Mouse (Mus musculus) heart, postnatal 36 days (tissue): ENCODE results near the gene Asf1b. TPM values are rescaled to one million over a fixed set of nuclear protein-coding genes. Genes with fewer than 3 reads are reported as not detected.

Experiments used
- DNase-seq, 2 experiments: peaks; one replicate each; pipeline ENCODE4 v3.0.0; 2021 to 2022
- intact Hi-C: fragments of 180-260 bp; cut with DNase I; formaldehyde crosslinking; loops from one replicate; pipeline ENCODE4 v1.15.1; 2025
- microRNA-seq, 2 experiments: library from miRNA; unstranded; fragments of <30 nt; microRNA quantifications; one replicate each; pipeline ENCODE4 v1.2.0; 2021; ENCODE audit warnings: borderline number of aligned reads in 2 of 2
- total RNA-seq, 2 experiments: library from RNA; stranded (reverse); gene quantifications; 2 replicates each; pipeline ENCODE4 v1.2.3; 2021

The Asf1b gene
- total RNA-seq, 2 experiments from 2014 or later = 1.2 to 2.4 TPM

DNA sequence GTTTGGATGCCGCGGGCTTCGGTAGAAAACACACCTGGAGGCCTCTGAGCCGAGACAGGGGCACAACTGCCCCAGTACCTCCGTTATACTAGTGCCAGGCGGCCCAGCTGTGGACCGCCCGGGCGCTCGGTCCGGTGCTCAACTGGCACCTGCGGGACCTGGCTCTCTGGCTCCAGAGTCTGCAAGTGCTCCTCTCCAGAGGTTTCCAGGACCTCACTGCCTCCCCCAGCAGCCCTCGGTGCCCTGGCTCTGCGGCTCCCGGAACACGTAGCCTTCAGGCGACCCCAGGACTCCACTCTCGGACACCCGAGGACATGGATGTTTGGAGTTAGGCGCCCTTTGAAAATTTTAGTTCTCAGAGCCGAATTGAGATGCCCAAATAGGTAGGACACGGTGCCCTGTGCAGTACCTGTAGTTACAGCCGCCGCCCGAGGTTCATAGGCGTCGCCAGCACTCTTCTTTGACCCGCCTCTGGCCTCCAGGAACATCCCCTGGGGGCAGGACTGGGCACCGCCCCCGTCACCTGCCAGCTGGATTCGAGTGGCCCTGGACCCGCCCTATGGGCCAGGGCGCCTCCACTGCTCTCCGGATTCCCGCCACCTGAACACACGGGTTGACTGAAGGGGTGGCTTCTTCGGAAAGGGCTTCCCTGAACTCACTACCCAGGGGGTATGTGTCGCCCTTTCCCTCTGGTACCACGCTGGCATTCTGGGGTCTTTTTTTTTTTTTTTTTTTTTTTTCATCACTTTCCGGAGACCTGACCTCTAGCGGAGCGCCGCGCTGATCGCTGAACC is 56.6 kb downstream of the Asf1b start, which contains the start of gene 2210011C24Rik:
2210011C24Rik (minus strand) TSS at position 467 of the 794 bp plus-strand sequence.
- intact Hi-C loops = loop anchor here (5.0 kb wide), 1 partner anchor 345 kb away; no protein-coding TSS in a partner anchor
- DNase-seq = peak in 1 of 2 experiments; percentile 21

DNA sequence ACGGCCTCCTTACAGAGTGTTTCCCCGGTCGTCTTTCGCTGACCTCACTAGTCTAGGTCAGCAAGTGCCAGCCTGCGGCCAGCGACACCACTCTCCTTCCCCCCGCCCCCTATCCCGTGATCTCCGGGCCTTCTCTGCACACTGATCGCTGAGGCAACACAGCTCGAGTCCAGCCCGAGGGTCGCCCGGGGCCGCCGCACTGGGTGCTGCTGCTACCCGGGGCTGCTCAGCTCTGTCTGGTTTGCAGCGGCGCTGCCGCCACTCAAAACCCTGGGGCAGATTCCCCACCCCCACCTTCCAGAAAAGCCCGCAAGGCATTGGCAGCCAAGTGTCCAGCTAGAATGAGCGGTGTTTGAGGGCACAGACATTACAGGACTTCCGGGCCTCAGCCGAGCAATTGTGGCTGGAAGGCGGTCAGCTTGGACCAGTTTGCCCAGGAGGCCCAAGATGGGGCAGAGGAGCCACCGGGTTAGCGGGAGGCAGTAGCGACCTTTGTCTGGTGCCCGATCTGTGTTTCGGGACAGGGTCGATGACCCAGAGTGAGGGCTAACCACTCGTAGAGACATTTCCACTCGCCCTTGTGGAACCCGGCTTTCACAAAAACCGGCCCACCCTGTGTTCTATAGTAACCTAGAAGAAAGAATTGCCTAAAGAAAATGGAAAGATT is 57.3 kb downstream of the Asf1b start:
- intact Hi-C loops = loop anchor here (5.0 kb wide), 1 partner anchor 345 kb away; no protein-coding TSS in a partner anchor
- DNase-seq = peak in 1 of 2 experiments; percentile 36

DNA sequence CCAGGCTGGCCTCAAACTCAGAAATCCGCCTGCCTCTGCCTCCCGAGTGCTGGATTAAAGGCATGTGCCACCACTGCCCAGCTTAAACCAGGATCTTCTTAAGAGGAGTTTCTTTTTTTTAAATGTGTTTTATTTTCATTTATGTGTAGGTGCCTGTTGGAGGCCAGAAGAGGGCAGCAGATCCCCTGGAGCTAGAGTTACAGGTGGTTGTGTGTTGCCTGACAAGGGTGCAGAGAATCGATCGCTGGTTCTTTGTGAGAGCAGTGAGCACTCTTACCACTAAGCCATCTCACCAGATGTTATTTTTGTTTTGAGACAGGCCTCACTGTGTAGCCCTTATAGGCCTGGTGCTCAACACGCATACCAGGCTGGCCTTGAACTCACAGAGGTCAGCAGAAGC is 60.5 kb downstream of the Asf1b start:
- no peak for DNase-seq
- intact Hi-C loops = no loop called here

DNA sequence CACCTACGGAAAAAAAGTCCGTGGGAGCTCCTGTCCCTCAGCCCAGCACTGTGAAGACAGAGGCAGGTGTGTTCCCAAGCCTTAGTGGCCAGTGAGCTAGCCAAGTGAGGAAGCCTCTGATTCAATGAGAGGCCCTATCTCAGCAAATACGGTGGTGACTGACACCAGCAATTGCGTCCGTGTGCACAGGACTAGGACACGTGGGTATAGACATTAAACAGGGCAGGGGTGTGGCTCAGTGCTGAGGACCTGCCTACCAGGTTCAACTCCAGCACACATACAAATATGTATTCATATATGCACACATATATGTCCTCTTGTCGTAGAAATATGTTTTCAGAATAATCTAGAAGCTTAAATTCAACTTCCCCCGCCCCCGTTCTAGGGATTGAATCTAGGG is 64.4 kb downstream of the Asf1b start:
- no peak for DNase-seq
- intact Hi-C loops = no loop called here

Small RNA genes lying within 50 kb of the gene (microRNA-seq; reads per million reads assigned to microRNA genes)
- 0 reads per million in 2 experiments for gene Gm44330
- gene Gm44450 = 0 reads per million in 2 experiments
- 5.1 to 7.4 reads per million in 2 experiments for gene Mir1199
- 7.9 to 9.4 reads per million in 2 experiments for gene Mir8111

Other genes with a start within 250 kb of the Asf1b start
- 10 to 100 TPM; 15.8 to 17.2 TPM for gene Ddx39, start 240.3 kb upstream of the Asf1b start, total RNA-seq
- 10 to 100 TPM; 39.5 to 52.7 TPM for gene Adgre5, start 214.2 kb upstream of the Asf1b start, total RNA-seq
- gene Adgrl1, start 55.4 kb upstream of the Asf1b start, total RNA-seq = 10 to 100 TPM; 13.9 to 15.0 TPM
- gene Gm10644, start 302 bp upstream of the Asf1b start, total RNA-seq = under 1 TPM; 0.92 to 0.95 TPM
- 100 to 1,000 TPM; 336 to 360 TPM for gene Prkaca, start 17.5 kb downstream of the Asf1b start, total RNA-seq
- 10 to 100 TPM; 27.3 to 33.1 TPM for gene Samd1, start 42.2 kb downstream of the Asf1b start, total RNA-seq
- not detected for gene 1700067K01Rik, start 46.0 kb downstream of the Asf1b start, total RNA-seq
- 1 to 10 TPM; 2.6 to 3.4 TPM for gene 2210011C24Rik, start 56.7 kb downstream of the Asf1b start, total RNA-seq
- under 1 TPM; 0.11 to 0.87 TPM for gene Palm3, start 66.0 kb downstream of the Asf1b start, total RNA-seq
- 1 to 10 TPM; 3.0 to 3.1 TPM for gene Il27ra, start 87.1 kb downstream of the Asf1b start, total RNA-seq
- not detected for gene Rln3, start 89.5 kb downstream of the Asf1b start, total RNA-seq
- 1 to 10 TPM; 4.1 to 4.5 TPM for gene Gm10643, start 109.6 kb downstream of the Asf1b start, total RNA-seq
- 10 to 100 TPM; 11.0 to 12.3 TPM for gene Rfx1, start 111.3 kb downstream of the Asf1b start, total RNA-seq
- 1 to 10 TPM; 8.1 to 8.2 TPM for gene Dcaf15, start 149.3 kb downstream of the Asf1b start, total RNA-seq
- gene Podnl1, start 170.5 kb downstream of the Asf1b start, total RNA-seq = not detected
- gene Cc2d1a, start 192.4 kb downstream of the Asf1b start, total RNA-seq = 10 to 100 TPM; 14.5 to 15.8 TPM
- under 1 TPM in 1 of 2 experiments, not detected in 1; 0.36 TPM for gene 4930432K21Rik, start 192.5 kb downstream of the Asf1b start, total RNA-seq
- under 1 TPM; 0.80 to 0.95 TPM for gene Nanos3, start 229.7 kb downstream of the Asf1b start, total RNA-seq